Comparison of ENCODE assay signal across 11 mouse cellular contexts in the genomic region with DNA sequence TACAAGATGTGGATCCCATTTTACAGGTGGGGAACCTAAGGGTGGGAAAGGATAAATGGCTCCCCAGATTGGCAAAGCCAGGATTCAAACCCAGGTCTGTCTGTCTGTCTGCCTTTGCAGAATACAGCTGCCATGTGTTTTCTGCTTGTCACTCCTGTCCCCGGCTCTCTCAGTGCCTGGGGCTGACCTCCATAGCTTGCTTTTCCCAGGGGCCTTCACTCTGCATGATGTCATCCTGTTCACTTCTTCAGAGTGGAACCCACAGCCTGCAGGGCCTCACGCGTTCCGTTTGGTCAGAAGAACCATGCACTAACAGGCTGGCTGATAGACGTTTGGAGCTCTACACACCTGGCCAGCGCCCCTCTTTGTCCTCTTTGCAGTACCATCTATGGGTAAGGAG.
DNase-seq lines count a peak whose midpoint lies in the region; ATAC-seq and TF ChIP-seq lines count a peak whose summit lies in the region.
"Had no signal": no experiment of that assay in that cellular context is flagged by ENCODE, and none has a peak within 500 bp of the region (broad histone marks: within the 10 kb centered on the region; RNA-seq: fewer than 3 reads in every experiment).

No protein-coding gene starts in this region.

- no peak for ATAC-seq in intestine, embryonic 16.5 days
- no peak for ATAC-seq in intestine, postnatal 0 days
- ATAC-seq in forebrain, embryonic 13.5 days = peak; percentile 22; the same call in 1 of the 2 replicates
- peak; percentile 30; the same call in 1 of the 2 replicates for ATAC-seq in hindbrain, embryonic 12.5 days (ENCODE audit: low FRiP score)
- 0 out of 2 replicates have a peak, but pooled peaks have one; percentile 10 for ATAC-seq in neural tube, embryonic 14.5 days (ENCODE audit: low read depth)
- no peak for ATAC-seq in CD4-positive, CD25-positive, alpha-beta regulatory T cell, adult 4 months

- H3K4me2 ChIP-seq in intestine, embryonic 16.5 days (ENCODE audit: low read depth, low read length) = no peak overlapping the region
- H3K4me2 ChIP-seq in intestine, postnatal 0 days (replicated peaks; ENCODE audit: low read depth) = no peak overlapping the region
- H3K4me2 ChIP-seq in forebrain, embryonic 13.5 days = no peak overlapping the region
- H3K4me2 ChIP-seq in hindbrain, embryonic 12.5 days (replicated peaks) = 0 out of 2 replicates have a peak overlapping the region, but pooled peaks have one; percentile 34
- peak overlapping the region; percentile 32; the same call in 1 of the 2 replicates for H3K4me2 ChIP-seq in neural tube, embryonic 14.5 days (ENCODE audit: low read depth, low read length)
- H3K4me2 ChIP-seq: embryonic facial prominence, embryonic 15.5 days; liver, embryonic 13.5 days had no signal

- 62% methylated on average over 6 of the region's 6 CpGs for WGBS in intestine, embryonic 16.5 days
- 80% methylated on average over 6 of the region's 6 CpGs for WGBS in intestine, postnatal 0 days
- WGBS in forebrain, embryonic 13.5 days = 53% methylated on average over 6 of the region's 6 CpGs
- 58% methylated on average over 6 of the region's 6 CpGs for WGBS in hindbrain, embryonic 12.5 days
- 48% methylated on average over 6 of the region's 6 CpGs for WGBS in neural tube, embryonic 14.5 days

- no peaks in the 10 kb centered on the region for H3K36me3 ChIP-seq in intestine, embryonic 16.5 days (ENCODE audit: control insufficient read depth, insufficient read depth, low read length)
- no peaks in the 10 kb centered on the region for H3K36me3 ChIP-seq in intestine, postnatal 0 days (ENCODE audit: control insufficient read depth, insufficient read depth)
- no peaks in the 10 kb centered on the region for H3K36me3 ChIP-seq in forebrain, embryonic 13.5 days (ENCODE audit: poor library complexity, severe bottlenecking)
- no peaks in the 10 kb centered on the region for H3K36me3 ChIP-seq in hindbrain, embryonic 12.5 days
- H3K36me3 ChIP-seq in neural tube, embryonic 14.5 days (ENCODE audit: control insufficient read depth, insufficient read depth, low read length) = no peaks in the 10 kb centered on the region
- H3K36me3 ChIP-seq: embryonic facial prominence, embryonic 15.5 days; liver, embryonic 13.5 days had no signal

- H3K27ac ChIP-seq in intestine, embryonic 16.5 days (ENCODE audit: low read length) = no peak overlapping the region
- H3K27ac ChIP-seq in intestine, postnatal 0 days (ENCODE audit: low read depth, low read length) = no peak overlapping the region
- H3K27ac ChIP-seq in forebrain, embryonic 13.5 days = peak overlapping the region; percentile 90
- peak overlapping the region; percentile 84 for H3K27ac ChIP-seq in hindbrain, embryonic 12.5 days
- peak overlapping the region; percentile 92 for H3K27ac ChIP-seq in neural tube, embryonic 14.5 days (ENCODE audit: low read depth, low read length)
- H3K27ac ChIP-seq: embryonic facial prominence, embryonic 15.5 days; liver, embryonic 13.5 days had no signal

- no peak for TF ChIP-seq CTCF in intestine, postnatal 0 days (IDR thresholded peaks at IDR 0.05; ENCODE audit: low read depth)

- no peak for DNase-seq in kidney, adult 8-10 months
- DNase-seq in right cerebral cortex, postnatal 10 days (ENCODE audit: low spot score in 2 of 2) = no peak
- DNase-seq: kidney, adult 9 months; liver, embryonic 13.5 days had no signal

- H3K9me3 ChIP-seq in intestine, embryonic 16.5 days (ENCODE audit: control insufficient read depth, low read length) = no peaks in the 10 kb centered on the region
- no peaks in the 10 kb centered on the region for H3K9me3 ChIP-seq in intestine, postnatal 0 days (ENCODE audit: control insufficient read depth)
- no peaks in the 10 kb centered on the region for H3K9me3 ChIP-seq in forebrain, embryonic 13.5 days (replicated peaks)
- no peaks in the 10 kb centered on the region for H3K9me3 ChIP-seq in hindbrain, embryonic 12.5 days (replicated peaks)
- H3K9me3 ChIP-seq in neural tube, embryonic 14.5 days (ENCODE audit: control insufficient read depth, low read length) = no peaks in the 10 kb centered on the region
- H3K9me3 ChIP-seq: embryonic facial prominence, embryonic 15.5 days; liver, embryonic 13.5 days had no signal

- no peaks in the 10 kb centered on the region for H3K27me3 ChIP-seq in intestine, embryonic 16.5 days (replicated peaks; ENCODE audit: control insufficient read depth, insufficient read depth, low read length)
- no peaks in the 10 kb centered on the region for H3K27me3 ChIP-seq in intestine, postnatal 0 days (replicated peaks; ENCODE audit: control insufficient read depth, insufficient read depth, low read length)
- no peaks in the 10 kb centered on the region for H3K27me3 ChIP-seq in forebrain, embryonic 13.5 days
- H3K27me3 ChIP-seq in hindbrain, embryonic 12.5 days = no peaks in the 10 kb centered on the region
- no peaks in the 10 kb centered on the region for H3K27me3 ChIP-seq in neural tube, embryonic 14.5 days (ENCODE audit: control insufficient read depth, insufficient read depth, low read length)
- H3K27me3 ChIP-seq: embryonic facial prominence, embryonic 15.5 days; liver, embryonic 13.5 days had no signal

- H3K4me1 ChIP-seq in intestine, embryonic 16.5 days (ENCODE audit: control insufficient read depth, insufficient read depth, low read length) = peaks cover 3% of the 10 kb centered on the region; the same call in 1 of the 2 replicates
- no peaks in the 10 kb centered on the region for H3K4me1 ChIP-seq in intestine, postnatal 0 days (replicated peaks; ENCODE audit: control insufficient read depth, insufficient read depth, low read length)
- peaks cover 22% of the 10 kb centered on the region for H3K4me1 ChIP-seq in forebrain, embryonic 13.5 days
- H3K4me1 ChIP-seq in hindbrain, embryonic 12.5 days = peaks cover 27% of the 10 kb centered on the region
- peaks cover 14% of the 10 kb centered on the region for H3K4me1 ChIP-seq in neural tube, embryonic 14.5 days (ENCODE audit: control insufficient read depth, insufficient read depth, low read length)

- H3K4me3 ChIP-seq in intestine, embryonic 16.5 days (ENCODE audit: low read length) = no peak overlapping the region
- H3K4me3 ChIP-seq in intestine, postnatal 0 days (ENCODE audit: low read depth, low read length) = no peak overlapping the region
- no peak overlapping the region for H3K4me3 ChIP-seq in forebrain, embryonic 13.5 days
- no peak overlapping the region for H3K4me3 ChIP-seq in hindbrain, embryonic 12.5 days
- H3K4me3 ChIP-seq in neural tube, embryonic 14.5 days (ENCODE audit: low read depth, low read length) = no peak overlapping the region
- H3K4me3 ChIP-seq: embryonic facial prominence, embryonic 15.5 days; liver, embryonic 13.5 days had no signal

- 0 out of 2 replicates have a peak overlapping the region, but pooled peaks have one; percentile 25 for H3K9ac ChIP-seq in intestine, embryonic 16.5 days (ENCODE audit: low read depth, low read length)
- H3K9ac ChIP-seq in intestine, postnatal 0 days (ENCODE audit: low read depth, low read length) = no peak overlapping the region
- H3K9ac ChIP-seq in forebrain, embryonic 13.5 days = 0 out of 2 replicates have a peak overlapping the region, but pooled peaks have one; percentile 31
- H3K9ac ChIP-seq in hindbrain, embryonic 12.5 days = 0 out of 2 replicates have a peak overlapping the region, but pooled peaks have one; percentile 47
- H3K9ac ChIP-seq in neural tube, embryonic 14.5 days (replicated peaks; ENCODE audit: low read depth, low read length) = peak overlapping the region; percentile 39
- H3K9ac ChIP-seq: embryonic facial prominence, embryonic 15.5 days; liver, embryonic 13.5 days had no signal

Comparison
In these comparisons a context has a peak if more than half of its experiments do, and no peak if none do; other contexts are left out.
1. ATAC-seq: peak in forebrain, embryonic 13.5 days (single experiment), hindbrain, embryonic 12.5 days (single experiment) and neural tube, embryonic 14.5 days (single experiment); none in intestine, embryonic 16.5 days (single experiment), intestine, postnatal 0 days (single experiment) and CD4-positive, CD25-positive, alpha-beta regulatory T cell, adult 4 months (single experiment).
2. H3K27ac ChIP-seq: peak in forebrain, embryonic 13.5 days (single experiment), hindbrain, embryonic 12.5 days (single experiment) and neural tube, embryonic 14.5 days (single experiment); none in intestine, embryonic 16.5 days (single experiment) and intestine, postnatal 0 days (single experiment).
3. H3K4me2 ChIP-seq: peak in hindbrain, embryonic 12.5 days (single experiment) and neural tube, embryonic 14.5 days (single experiment); none in intestine, embryonic 16.5 days (single experiment), intestine, postnatal 0 days (single experiment) and forebrain, embryonic 13.5 days (single experiment).